Mouse (Mus musculus): ENCODE data around the gene Hoxb13. TPM values are rescaled to one million over a fixed set of nuclear protein-coding genes. Genes with fewer than 3 reads are reported as not detected.

The Hoxb13 gene
- total and polyA plus RNA-seq, 2 experiments from 2014 or later = not detected

DNA sequence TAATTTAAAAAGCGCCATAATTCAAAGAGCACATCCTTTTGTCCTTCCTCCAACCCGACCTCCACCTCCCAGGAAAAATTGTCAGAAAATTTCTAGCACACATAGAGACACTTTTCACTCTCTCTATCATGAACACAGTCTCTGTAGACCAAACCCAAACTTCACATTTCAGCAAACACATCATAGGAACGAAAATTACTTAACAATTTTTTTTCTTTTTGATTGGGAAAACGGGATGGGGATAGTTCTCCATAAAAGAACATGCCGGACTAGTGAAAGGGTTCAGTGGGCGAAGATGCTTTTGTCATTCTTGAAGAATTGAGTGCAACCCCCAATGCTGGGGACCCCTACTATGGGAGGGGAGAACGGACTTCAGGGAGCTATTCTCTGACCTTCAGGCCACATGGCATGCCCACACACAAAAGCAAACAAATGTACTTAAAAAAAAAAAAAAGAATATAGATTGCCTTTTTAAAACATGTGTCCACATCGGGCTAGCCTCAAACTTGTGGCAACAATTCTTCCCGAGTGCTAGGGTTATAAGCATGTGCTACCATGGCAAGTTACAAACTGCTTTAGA lies 18.1 kb upstream of the Hoxb13 start:
- Histone ChIP-seq H3K27ac (no peak overlapping the region), H3K4me3 (ENCODE audit: low read length) (no peak overlapping the region), H3K9me3 (ENCODE audit: low read length) (no peaks in the 10 kb centered on the region), H3K36me3 (ENCODE audit: insufficient read depth, low read length) (no peaks in the 10 kb centered on the region), H3K27me3 (ENCODE audit: insufficient read depth, low read length) (peaks cover 97% of the 10 kb centered on the region), H3K4me1 (ENCODE audit: insufficient read depth, low read length) (no peaks in the 10 kb centered on the region), H3K9ac (replicated peaks; ENCODE audit: low read length) (no peak overlapping the region), H3K4me2 (ENCODE audit: low read depth, low read length) (no peak overlapping the region)
- DNase-seq (ENCODE audit: low spot score) (no peak), ATAC-seq (no peak)
- no peak for TF ChIP-seq CTCF (IDR thresholded peaks at IDR 0.05; ENCODE audit: low read depth)
- WGBS = 2% methylated on average over 9 of the region's 9 CpGs

DNA sequence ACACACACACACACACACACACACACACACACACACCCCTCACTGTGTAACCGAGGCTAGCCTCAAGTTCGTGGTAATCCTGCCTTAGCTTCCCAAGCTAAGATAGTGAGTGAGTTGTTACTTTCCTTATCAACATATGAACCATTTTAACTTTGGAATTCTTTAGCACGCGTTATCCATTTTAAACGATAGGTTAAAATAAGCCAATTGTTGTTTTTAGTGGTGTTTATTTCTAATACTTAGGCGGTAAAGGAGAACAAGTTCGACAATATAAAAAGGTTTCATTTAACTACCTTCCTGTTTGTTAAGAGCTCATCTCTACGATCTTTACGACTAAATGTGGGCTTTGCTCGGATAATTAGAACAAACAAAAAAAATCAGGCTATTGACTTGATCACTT lies 17.3 kb upstream of the Hoxb13 start:
- H3K4me2 ChIP-seq (ENCODE audit: low read depth, low read length) = no peak overlapping the region
- no peak overlapping the region for H3K9ac ChIP-seq (replicated peaks; ENCODE audit: low read length)
- H3K9me3 ChIP-seq (ENCODE audit: low read length) = no peaks in the 10 kb centered on the region
- DNase-seq (ENCODE audit: low spot score) (no peak), ATAC-seq (no peak)
- no peaks in the 10 kb centered on the region for H3K36me3 ChIP-seq (ENCODE audit: insufficient read depth, low read length)
- H3K4me3 ChIP-seq (ENCODE audit: low read length) = no peak overlapping the region
- no peak overlapping the region for H3K27ac ChIP-seq
- TF ChIP-seq CTCF (IDR thresholded peaks at IDR 0.05; ENCODE audit: low read depth) = no peak
- no peaks in the 10 kb centered on the region for H3K4me1 ChIP-seq (ENCODE audit: insufficient read depth, low read length)
- H3K27me3 ChIP-seq (ENCODE audit: insufficient read depth, low read length) = peaks cover 97% of the 10 kb centered on the region
- WGBS = 2% methylated on average over 10 of the region's 10 CpGs

DNA sequence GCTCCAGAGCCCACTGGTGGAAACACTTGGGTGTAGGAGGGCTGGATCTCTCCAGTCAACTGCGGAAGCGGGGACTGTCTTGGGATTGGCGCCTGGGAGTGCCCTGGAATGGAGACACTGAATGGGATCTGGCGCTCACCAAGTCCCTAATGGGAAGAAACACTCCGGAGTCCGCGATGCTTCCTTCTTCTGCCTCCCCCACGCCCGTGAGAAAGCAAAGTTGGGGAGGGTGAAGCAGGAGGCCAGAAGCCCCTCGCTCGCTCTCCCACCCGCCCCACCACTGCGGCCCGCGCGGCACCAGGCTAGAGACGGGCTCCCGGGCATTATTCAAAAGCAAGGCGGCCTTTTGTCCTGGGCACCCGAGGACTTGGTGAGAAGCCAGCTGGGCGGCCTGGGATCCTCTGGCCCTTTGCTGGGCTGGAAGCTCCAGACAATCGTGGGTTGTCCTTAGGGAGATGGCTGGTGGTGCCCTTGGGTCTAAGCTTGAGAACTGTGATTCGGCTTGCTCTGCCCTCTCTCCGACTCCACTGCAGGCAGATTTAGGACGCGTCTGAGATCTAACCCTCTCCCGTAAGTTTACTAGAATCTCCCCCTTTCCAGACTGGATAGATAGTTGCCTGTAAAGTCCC lies 16.5 kb upstream of the Hoxb13 start:
- TF ChIP-seq CTCF (IDR thresholded peaks at IDR 0.05; ENCODE audit: low read depth) = no peak
- Histone ChIP-seq H3K4me3 (ENCODE audit: low read length) (no peak overlapping the region), H3K36me3 (ENCODE audit: insufficient read depth, low read length) (no peaks in the 10 kb centered on the region), H3K27me3 (ENCODE audit: insufficient read depth, low read length) (peaks cover 97% of the 10 kb centered on the region), H3K4me2 (ENCODE audit: low read depth, low read length) (no peak overlapping the region), H3K4me1 (ENCODE audit: insufficient read depth, low read length) (no peaks in the 10 kb centered on the region), H3K27ac (no peak overlapping the region), H3K9me3 (ENCODE audit: low read length) (no peaks in the 10 kb centered on the region), H3K9ac (replicated peaks; ENCODE audit: low read length) (no peak overlapping the region)
- under 1% methylated on average over 27 of the region's 27 CpGs for WGBS
- no peak for ATAC-seq
- DNase-seq (ENCODE audit: low spot score) = no peak

DNA sequence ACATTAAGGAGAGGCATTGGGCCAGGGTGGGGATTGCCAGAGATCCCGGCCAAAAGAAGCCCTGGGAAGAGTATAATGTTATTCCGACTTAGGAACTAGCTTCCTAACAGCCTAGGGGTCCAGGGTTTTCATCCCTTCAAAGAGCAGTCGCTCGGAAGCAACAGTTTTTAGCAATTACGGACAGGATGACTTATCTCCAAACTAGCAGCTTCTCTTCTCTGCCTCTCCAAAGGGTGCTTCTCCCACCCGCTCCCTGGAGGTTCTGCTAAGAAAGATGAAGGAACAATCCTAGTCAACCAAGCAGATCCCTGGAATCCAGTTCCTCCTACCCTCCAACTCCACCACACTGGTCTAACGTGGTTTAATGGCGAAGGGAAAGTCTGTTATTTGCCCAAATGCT lies 15.8 kb upstream of the Hoxb13 start:
- H3K27me3 ChIP-seq (ENCODE audit: insufficient read depth, low read length) = peaks cover 97% of the 10 kb centered on the region
- 2% methylated on average over 8 of the region's 8 CpGs for WGBS
- no peak overlapping the region for H3K4me3 ChIP-seq (ENCODE audit: low read length)
- H3K36me3 ChIP-seq (ENCODE audit: insufficient read depth, low read length) = no peaks in the 10 kb centered on the region
- H3K4me2 ChIP-seq (ENCODE audit: low read depth, low read length) = no peak overlapping the region
- ATAC-seq = no peak
- no peak overlapping the region for H3K9ac ChIP-seq (replicated peaks; ENCODE audit: low read length)
- H3K9me3 ChIP-seq (ENCODE audit: low read length) = no peaks in the 10 kb centered on the region
- no peak for DNase-seq (ENCODE audit: low spot score)
- H3K27ac ChIP-seq = no peak overlapping the region
- no peaks in the 10 kb centered on the region for H3K4me1 ChIP-seq (ENCODE audit: insufficient read depth, low read length)
- no peak for TF ChIP-seq CTCF (IDR thresholded peaks at IDR 0.05; ENCODE audit: low read depth)

DNA sequence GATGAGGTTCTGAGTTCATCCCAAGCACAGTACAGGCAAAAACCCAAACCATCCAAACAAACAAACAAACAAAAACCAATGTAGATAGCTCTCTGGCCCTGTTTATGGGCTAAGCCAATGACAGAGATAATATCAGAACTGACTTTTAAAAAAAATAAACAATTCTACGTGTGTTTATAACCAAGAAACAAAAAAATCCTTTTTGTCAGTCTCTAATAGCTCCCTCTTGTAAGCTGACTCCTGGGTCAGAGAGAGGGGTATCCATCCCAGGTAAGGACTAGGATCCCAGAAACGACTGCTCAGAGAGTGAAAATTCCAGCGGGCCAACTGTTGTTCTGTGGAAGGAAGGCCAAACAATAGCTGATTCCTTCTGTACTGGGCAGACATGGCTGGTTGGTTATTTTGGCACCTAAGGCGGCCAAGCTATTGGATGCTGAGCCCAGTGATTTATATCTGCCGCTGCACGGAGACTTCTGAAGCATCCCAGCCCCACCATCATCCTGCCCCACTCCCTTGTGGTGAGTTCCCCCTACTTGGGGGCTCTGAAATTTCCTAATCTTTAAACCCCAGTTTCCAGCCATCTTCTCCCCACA lies 15.1 kb upstream of the Hoxb13 start:
- Histone ChIP-seq H3K9ac (replicated peaks; ENCODE audit: low read length) (no peak overlapping the region), H3K36me3 (ENCODE audit: insufficient read depth, low read length) (no peaks in the 10 kb centered on the region), H3K9me3 (ENCODE audit: low read length) (no peaks in the 10 kb centered on the region), H3K27me3 (ENCODE audit: insufficient read depth, low read length) (peaks cover 97% of the 10 kb centered on the region), H3K4me3 (ENCODE audit: low read length) (no peak overlapping the region), H3K4me2 (ENCODE audit: low read depth, low read length) (no peak overlapping the region), H3K4me1 (ENCODE audit: insufficient read depth, low read length) (no peaks in the 10 kb centered on the region), H3K27ac (no peak overlapping the region)
- no peak for DNase-seq (ENCODE audit: low spot score)
- TF ChIP-seq CTCF (IDR thresholded peaks at IDR 0.05; ENCODE audit: low read depth) = no peak
- under 1% methylated on average over 6 of the region's 6 CpGs for WGBS
- no peak for ATAC-seq

DNA sequence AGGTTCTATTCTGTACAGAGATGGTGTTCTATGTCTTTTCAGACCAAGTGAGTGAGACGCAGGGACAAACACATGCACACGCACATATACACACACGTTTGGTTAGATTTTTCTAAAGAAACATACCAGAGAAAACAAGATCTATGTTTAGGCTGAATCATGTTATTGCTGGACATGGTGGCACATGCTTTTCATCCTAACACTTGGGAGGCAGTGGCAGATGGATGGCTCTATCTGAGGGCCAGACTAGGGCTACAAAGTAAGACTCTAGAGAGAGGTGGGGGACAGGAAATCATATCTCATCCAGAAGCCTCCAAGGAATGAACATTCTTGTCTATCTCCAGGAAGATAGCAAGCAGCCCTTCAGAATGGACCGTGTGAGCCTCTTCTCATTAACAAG lies 13.1 kb upstream of the Hoxb13 start:
- Histone ChIP-seq H3K27me3 (ENCODE audit: insufficient read depth, low read length) (peaks cover 99% of the 10 kb centered on the region), H3K36me3 (ENCODE audit: insufficient read depth, low read length) (no peaks in the 10 kb centered on the region), H3K27ac (no peak overlapping the region), H3K4me3 (ENCODE audit: low read length) (no peak overlapping the region), H3K9me3 (ENCODE audit: low read length) (no peaks in the 10 kb centered on the region), H3K9ac (replicated peaks; ENCODE audit: low read length) (no peak overlapping the region), H3K4me1 (ENCODE audit: insufficient read depth, low read length) (no peaks in the 10 kb centered on the region), H3K4me2 (ENCODE audit: low read depth, low read length) (no peak overlapping the region)
- ATAC-seq (no peak), DNase-seq (ENCODE audit: low spot score) (no peak)
- no peak for TF ChIP-seq CTCF (IDR thresholded peaks at IDR 0.05; ENCODE audit: low read depth)
- WGBS = 22% methylated on average over 4 of the region's 4 CpGs

DNA sequence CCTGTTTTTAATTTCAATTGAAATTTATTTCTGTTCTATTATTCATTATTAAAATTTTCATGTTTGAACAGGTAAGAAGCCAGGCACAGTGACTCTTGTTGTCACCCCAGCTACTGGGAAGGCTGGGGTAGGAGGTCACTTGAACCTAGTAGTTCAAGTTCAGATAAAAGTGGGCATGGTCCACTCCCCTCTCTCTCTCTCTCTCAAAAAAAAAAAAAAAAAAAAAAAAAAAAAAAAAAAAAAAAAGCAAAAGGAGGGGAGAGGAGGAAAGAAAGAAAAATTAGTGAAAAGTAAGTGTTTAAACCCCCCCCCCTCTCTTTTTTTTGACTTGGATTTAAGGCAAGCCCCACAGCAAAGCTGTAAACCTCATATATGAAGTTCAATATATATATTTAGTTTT lies 9.9 kb upstream of the Hoxb13 start:
- no peak for TF ChIP-seq CTCF (IDR thresholded peaks at IDR 0.05; ENCODE audit: low read depth)
- no peak for DNase-seq (ENCODE audit: low spot score)
- no peak overlapping the region for H3K4me3 ChIP-seq (ENCODE audit: low read length)
- H3K36me3 ChIP-seq (ENCODE audit: insufficient read depth, low read length) = no peaks in the 10 kb centered on the region
- H3K4me2 ChIP-seq (ENCODE audit: low read depth, low read length) = no peak overlapping the region
- no peak for ATAC-seq
- no peak overlapping the region for H3K9ac ChIP-seq (replicated peaks; ENCODE audit: low read length)
- H3K4me1 ChIP-seq (ENCODE audit: insufficient read depth, low read length) = no peaks in the 10 kb centered on the region
- no peaks in the 10 kb centered on the region for H3K9me3 ChIP-seq (ENCODE audit: low read length)
- H3K27me3 ChIP-seq (ENCODE audit: insufficient read depth, low read length) = peaks cover 99% of the 10 kb centered on the region
- no peak overlapping the region for H3K27ac ChIP-seq
